Mouse (Mus musculus): ENCODE measurements around the gene Angptl2.
A peak's percentile ranks its signal among the peaks of the same experiment; 100 is the strongest.

Angptl2 gene

GRCm38 (mm10) chr2:33215700-33216509 is at the start of gene Angptl2:
TSS of gene Angptl2 (plus strand) at chr2:33216069.
- DNase-seq (ENCODE audit: low spot score): peak; percentile 92

DNA sequence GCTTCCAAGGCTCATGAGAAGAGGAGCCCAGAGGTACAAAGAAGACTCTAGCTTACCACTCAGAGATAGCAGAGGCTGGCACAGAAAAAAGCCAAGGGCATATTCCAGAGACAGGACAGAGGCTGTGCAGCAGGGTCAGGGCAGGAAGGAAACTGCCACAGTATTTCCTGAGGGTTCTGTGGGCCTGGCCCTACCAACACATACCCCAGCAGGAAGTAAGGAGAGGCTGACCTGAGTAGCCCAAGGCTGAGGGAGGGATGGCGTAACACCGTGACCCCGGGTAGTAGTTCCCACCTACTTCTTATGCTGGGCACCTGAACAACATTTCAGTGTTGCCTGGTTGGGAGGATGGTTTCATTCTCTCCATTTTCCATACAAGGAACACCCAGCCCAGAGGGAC is 48.8 kb upstream of the Angptl2 start:
- DNase-seq (ENCODE audit: low spot score): no peak

- DNase-seq (ENCODE audit: low spot score): no peak
Observed at GRCm38 (mm10) chr2:33169445-33169844, 46.4 kb upstream of the Angptl2 start.

GRCm38 (mm10) chr2:33170777-33171565 is 44.9 kb upstream of the Angptl2 start:
- no peak for DNase-seq (ENCODE audit: low spot score)

DNA sequence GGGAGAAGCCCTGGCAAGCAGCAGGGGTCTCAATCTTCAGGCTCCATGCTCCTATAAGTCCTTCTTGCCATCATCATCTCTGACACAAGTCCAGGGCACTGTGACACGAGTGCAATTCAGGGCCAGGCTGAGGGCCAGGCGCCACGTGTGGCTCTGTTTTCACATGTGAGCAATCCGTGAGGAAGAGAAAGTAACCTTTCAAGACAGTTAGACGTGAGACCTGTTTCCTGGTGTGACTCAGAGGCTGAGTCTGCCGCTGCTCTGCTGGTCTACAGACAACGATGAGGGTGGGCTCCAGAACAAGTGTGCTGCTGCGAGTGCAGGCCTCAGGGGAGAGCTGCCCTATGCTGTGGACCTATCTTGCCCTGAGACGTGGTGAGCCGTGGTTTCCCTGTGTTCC is 42.7 kb upstream of the Angptl2 start:
- DNase-seq (ENCODE audit: low spot score): no peak

DNA sequence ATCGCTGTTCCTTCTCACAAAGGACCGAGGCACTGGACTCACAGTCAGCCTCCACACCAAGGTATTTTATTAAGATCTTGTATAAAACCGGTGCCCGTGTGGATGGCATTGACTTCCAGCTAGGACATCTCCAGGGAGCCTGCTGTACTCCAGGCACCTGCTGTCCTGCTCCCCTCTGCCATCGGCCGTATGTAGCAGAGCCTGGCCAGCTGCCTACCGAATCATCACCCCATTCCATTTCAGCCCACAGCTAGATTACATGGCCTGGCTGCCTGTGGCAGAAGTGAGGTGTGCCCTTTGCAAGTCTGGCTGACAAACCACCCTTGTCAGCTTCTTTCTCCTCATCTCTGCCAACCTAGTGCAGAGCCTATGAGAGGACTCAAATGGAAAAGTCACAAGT is 42.2 kb upstream of the Angptl2 start:
- no peak for DNase-seq (ENCODE audit: low spot score)

DNA sequence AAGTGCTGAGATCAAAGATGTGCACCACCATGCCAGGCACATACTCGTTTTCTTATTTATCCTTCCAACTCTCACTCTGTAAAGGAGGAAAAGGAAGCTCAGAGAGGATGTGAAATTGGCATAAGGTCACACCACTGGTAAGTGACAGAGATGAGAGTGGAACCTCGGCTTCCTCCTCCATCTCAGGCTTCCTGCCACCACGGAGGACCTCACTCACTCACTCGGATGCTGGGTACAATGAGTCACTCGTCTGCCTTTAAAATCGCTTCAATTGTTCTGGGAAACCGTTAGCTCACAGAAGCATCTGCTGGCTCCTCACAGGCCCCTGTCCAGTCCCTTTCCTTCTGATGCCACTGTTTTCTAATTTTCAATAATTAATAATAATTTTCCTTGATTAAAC is 39.4 kb upstream of the Angptl2 start:
- DNase-seq (ENCODE audit: low spot score): no peak

- no peak for DNase-seq (ENCODE audit: low spot score)
Observed at GRCm38 (mm10) chr2:33176921-33177320, 38.9 kb upstream of the Angptl2 start.

DNA sequence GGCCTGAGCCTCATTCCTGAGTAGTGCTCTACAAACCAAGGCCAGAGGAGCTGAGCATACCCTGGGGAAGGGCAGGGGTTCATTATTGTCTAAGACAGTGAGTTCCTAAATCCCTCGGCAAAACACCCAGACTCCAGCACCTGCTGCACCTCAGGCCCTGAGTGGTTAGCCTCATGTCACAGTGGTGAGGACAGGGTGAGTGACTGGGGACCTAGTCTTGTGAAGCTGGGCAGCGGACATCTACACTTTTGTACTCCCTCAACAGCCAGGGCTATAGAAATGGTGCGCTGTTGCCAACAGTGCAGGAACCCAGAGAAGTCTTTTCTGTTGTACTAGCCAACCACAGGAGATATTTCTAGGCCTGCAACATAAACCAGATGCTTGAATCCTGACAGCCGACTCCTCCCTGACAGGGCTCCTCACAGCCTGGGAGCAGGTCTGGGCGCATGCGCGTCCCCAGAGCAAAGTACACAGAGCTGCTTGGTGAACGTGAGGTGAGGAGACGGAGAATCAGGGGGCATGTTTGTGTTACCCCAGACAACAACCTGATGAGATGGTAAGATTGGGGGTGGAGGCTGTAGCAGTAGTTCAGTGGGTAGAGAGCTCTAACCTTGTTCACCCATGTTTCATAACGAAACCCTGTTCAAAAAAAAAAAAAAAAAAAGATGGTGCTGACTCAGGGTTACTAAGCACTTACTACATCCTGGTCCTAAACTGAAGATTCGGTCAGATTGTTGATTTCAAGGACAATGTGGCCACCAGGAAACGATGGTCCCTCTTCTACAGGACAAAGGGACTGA is 38.2 kb upstream of the Angptl2 start:
- no peak for DNase-seq (ENCODE audit: low spot score)

- DNase-seq (ENCODE audit: low spot score): no peak
Observed at GRCm38 (mm10) chr2:33178243-33178932, 37.5 kb upstream of the Angptl2 start.

- no peak for DNase-seq (ENCODE audit: low spot score)
Observed at GRCm38 (mm10) chr2:33179171-33179929, 36.5 kb upstream of the Angptl2 start.

DNA sequence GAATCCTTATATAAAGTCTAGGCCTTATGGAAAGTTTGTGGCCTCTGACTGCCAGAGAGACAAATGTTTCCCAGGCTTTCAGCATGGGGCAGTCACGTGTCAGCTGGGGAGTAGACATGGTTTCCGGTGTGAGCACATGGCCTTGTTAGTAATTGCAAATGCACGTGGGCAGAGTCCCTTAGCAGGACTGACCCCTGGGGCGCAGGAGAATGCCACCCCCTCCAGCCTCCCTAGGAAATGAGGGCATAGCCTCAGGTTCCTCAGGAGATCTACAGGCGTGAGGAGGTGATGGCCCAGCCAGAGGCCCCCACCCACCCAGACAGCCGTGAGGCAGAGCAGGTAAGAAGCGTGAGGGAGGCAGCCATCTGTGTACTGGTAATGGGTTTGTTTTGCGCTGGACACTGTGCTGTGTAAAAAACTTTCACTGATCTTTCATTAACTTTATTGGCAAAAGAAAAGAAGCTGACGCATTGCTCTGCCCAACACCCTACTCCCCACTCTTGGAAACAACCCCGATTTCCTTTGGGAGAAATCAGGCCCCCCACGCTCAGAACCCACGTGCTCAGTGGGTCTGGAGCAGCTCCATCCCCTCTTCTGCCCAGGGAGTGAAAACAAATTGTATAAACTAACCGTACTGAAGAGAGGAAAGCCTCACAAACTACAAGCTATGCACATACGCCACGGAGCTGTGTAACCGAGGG is 35.8 kb upstream of the Angptl2 start:
- no peak for DNase-seq (ENCODE audit: low spot score)

- DNase-seq (ENCODE audit: low spot score): no peak
Observed at GRCm38 (mm10) chr2:33183321-33183720, 32.5 kb upstream of the Angptl2 start.

DNA sequence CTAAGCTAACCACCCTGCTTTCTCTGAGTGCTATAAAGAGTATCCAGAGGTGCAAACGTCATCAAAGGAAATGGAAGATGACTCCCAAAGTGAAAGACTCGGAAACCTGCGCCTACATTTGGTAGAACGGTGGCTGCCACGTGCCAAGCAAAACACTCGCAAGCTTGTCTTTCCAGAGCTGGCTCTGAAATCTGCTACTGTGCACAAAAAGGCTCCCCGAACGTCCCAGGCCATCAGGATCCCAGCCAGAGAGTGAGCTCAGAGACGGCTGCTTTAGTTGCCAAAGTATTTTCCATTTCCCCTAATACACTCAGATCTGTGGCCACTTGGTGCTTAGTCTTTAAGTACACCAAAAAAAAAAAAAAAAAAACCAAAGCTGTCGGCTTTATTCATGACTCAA is 31.2 kb upstream of the Angptl2 start:
- DNase-seq (ENCODE audit: low spot score): no peak

DNA sequence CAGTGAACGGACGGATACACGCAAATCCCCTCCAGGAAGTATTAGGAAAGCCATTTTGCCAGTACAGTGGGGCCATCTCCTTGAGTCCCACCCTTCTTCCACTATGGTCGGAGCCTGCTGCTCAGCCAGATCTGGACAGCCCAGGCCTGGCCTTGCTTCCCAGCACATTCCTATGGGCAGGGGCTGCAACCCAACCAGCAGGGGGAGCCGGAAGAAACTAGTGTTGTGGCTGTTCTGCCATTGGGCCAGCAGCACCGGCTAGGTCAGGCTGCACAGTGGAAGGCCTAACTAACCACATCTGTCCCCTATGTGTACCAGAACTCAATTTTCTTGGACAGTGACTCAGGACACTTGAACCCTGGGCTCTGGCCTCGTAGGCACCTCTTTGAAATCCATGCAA is 30.6 kb upstream of the Angptl2 start:
- peak; percentile 59 for DNase-seq (ENCODE audit: low spot score)

DNA sequence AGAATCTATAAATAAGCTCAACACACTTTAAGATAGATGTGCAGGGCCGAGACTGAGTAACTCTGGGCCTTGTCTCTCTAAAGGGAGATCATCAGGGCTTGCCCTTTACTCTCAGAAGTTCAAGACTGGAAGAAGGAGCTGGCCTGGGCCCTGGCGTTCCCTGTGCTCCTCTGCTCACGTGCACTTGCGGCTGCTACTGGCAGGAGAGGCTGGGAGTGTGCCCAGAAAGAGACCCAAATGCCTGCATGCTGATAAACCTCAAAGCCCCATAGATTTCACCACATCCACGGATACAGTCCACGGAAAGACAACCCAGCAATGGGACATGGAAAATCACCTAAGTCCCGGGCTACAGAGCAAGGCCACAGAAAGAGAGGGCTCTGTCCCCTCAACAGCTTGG is 29.4 kb upstream of the Angptl2 start:
- DNase-seq (ENCODE audit: low spot score): no peak

DNA sequence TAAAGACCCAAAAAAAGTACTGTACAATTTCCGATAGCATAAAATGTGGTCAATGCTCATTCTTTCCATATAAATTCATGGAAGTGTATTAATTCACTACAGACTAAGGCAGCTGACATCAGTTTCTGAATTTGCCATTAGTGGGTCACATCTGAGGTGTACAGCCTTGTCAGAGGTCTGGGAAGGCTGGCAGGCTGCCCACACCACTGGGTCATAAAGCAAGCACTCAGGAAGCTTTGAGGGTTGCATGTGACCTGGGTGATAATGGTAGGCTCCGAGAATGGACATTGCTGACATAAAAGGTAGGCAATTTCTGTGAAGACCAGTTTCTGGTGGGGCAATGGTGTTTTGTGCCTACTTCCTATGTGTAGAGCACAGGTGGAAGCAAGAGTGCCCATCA is 28.0 kb upstream of the Angptl2 start:
- no peak for DNase-seq (ENCODE audit: low spot score)

DNA sequence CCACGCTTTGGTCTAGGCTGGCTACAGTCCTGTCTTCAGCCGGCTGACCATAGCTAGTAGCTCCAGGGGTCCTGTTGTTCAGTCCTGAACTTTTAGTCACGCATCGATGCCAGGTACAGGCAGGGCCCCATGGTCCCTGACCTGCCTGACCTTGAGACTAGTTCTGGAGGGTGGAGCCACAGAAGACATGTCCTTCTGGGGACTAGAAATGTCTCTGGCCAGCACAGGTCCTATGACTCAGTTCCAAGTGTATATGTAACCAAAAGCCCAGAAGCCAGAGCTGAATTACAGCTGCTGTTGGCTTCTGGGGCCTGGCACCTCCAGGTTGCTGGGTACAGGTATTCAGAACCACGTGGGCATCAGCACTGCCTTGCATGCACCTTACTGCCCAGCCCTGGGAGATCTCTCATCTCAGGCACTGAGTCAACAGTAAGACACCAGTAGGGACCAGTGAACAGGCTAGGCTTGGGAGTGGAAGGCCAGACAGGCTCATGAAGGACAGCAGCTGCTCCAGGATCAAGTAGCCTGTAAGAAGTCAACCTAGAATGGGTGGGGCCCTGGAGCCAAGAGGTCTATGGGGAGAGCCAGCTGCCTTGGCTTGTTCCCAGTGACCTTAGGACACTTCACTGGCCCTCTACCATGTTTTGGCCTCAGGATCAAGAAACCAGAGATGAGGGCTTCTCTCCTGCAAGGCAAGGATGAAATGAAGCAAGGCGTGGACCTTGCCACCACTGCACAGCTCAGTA is 26.8 kb upstream of the Angptl2 start:
- DNase-seq (ENCODE audit: low spot score): no peak

- no peak for DNase-seq (ENCODE audit: low spot score)
Observed at GRCm38 (mm10) chr2:33189976-33190375, 25.9 kb upstream of the Angptl2 start.

Measured in ovary, postnatal 36 days (tissue).